Mouse (Mus musculus) layer of hippocampus, postnatal 25 days (tissue): ENCODE measurements around the gene Col25a1. TPM values are rescaled to one million over a fixed set of nuclear protein-coding genes. Genes with fewer than 3 reads are reported as not detected.

Experiments used
- DNase-seq, 2 experiments: peaks; one replicate each; pipeline ENCODE4 v3.0.0; 2022; ENCODE audit warnings: mixed read lengths in 2 of 2, low spot score in 1 of 2; ENCODE audit errors: extremely low spot score in 1 of 2
- total RNA-seq, 2 experiments: library from RNA; stranded (reverse); gene quantifications; 2 replicates each; pipeline ENCODE4 v1.2.3; 2021

Col25a1 gene
- total RNA-seq, 2 experiments from 2014 or later, result 68.4 to 70.2 TPM

DNA sequence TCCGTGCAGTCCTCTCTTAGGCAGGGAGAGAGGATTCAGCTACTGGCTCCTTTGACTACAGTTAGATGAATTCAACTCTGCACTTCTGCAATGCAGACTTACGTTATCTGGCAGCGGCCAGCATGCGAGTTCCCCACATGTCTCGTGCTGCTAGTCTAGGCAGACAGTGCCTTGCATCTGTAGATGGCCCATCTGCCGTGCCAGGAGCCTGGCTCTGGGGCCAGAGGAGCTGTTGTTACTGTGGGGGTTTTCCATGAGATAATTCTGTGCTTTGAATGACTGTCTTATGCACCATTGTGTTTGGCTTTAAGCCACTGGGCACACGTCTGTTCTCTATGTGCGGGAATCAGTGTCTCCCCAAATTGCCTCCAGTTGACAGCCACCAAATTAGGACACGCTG lies 173.5 kb downstream of the Col25a1 start:
- no peak for DNase-seq

DNA sequence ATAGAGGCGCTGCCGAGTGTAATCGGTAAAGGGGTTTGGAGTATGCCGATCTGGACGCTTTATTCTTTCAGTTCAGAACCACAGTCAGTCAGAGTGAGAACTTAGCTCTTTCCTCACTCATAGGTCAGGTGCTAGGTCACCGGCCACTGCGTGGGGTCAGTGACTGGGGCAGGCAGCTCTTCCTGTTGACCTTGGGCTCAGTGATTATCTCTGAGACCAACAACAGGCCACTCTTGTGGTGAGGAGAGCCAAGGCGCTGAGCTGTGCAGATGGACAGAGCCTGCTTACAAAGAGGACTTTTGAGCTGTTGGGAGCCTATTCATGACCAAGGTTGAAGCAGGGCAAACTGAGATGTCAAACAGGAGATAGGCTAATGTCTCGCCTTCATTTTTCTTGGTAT lies 174.4 kb downstream of the Col25a1 start:
- DNase-seq, result no peak

DNA sequence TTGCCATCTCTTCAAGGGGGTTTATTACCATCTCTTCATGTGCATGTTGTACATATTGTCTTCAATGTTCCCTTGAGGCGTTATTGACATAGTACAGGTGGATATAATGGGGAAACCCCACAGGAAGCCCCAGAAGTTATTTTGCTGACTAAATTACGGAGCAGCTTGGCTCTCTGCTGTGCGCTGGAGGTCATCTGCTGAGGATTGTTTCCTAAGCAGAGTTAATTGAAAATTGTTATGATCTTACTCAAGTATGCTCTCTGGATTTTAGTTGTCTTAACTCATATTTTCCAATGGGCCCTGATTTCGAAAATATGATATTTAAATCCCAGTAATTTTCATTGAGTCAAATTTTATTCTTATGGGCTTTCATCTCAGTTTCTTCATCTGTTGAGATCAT lies 178.0 kb downstream of the Col25a1 start:
- DNase-seq, result no peak

DNA sequence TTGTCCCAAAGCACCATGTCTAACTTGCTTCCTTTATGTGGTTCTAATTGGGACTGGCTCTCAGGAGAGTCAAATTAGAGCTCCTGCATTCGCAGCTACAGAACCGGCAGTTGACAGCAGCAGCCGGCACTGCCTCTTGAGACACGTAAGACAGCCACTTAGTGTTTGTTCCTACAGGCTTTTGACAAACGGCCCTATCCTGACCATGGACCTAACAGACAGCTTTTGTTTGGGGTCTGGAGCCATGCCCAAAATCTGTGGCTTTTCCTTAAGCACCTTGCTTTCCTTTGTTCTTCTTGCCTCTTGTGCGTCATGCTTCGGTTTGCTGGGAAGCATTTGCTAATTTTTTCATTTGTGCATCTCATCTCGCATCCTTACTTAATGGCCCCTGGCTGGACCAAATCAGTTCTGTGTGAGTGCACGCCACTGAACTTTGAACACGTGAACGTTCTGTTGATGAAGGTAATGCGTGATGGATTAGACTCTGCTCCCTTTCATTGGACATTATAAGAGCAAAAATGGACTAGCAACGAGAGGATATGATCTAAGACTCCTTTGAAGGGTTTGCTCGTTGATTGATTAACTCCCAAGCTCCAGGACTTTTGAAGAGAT lies 179.5 kb downstream of the Col25a1 start:
- no peak for DNase-seq

DNA sequence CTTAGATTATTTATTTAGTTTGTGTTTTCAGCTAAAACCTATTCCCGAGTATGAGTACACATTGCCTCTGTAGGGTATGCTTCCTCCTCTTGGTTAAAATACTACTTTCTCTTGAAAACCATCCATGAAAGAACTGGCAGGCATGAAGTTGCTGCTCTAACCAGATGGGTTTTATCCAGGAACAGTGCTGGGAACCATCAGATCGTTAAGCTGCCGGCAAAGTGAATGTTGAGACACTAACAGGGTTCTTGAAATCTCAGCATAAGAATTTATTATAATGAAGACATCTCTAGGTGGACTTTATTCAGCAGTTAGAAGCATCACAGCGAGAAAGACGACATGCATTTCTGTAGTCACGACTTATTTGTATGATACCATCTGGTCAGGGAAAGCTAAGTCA lies 181.9 kb downstream of the Col25a1 start:
- no peak for DNase-seq

DNA sequence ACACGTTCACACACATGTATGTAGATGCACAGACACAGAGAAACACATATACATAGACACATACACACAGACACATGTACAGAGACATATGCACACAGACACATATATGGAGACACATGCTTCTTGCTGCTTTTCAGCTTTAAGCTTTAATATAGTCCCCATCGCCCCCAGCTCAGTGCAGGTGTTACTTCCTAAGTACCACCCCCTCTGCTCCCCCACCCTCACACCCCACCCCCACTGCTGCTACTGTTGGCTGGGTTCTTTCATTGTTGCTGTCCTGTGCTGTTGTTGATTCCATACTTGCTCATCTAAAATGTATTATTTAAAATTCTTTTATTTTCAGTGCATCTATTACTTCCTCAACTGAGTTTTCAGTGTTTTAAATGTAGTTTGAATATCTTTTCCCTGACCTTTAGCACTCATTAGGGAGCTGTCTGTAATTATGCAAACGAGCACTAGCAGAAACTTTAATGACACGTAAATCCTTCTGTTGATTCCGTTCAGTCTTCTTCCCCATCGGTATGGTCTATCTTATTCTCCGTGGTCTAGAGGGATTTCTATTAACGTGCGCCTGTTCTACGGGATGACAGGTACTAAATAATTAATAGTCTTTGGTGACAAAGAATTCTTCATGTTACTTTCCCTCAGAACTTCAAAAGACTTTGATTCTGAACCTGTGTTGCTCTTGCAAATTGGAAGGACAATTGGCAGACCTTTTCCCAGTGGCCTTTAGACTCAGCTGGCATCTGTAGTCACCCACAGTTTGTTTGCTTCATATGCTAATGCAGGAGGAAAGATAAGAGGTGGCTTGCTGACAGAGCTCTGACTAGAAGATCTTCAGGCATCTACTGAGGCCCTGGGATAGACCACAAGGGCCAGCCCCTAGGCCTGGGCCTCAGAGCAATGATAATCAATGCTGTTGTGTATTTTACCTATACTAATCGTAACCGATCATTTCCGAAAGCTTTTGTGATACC lies 196.0 kb downstream of the Col25a1 start:
- no peak for DNase-seq

DNA sequence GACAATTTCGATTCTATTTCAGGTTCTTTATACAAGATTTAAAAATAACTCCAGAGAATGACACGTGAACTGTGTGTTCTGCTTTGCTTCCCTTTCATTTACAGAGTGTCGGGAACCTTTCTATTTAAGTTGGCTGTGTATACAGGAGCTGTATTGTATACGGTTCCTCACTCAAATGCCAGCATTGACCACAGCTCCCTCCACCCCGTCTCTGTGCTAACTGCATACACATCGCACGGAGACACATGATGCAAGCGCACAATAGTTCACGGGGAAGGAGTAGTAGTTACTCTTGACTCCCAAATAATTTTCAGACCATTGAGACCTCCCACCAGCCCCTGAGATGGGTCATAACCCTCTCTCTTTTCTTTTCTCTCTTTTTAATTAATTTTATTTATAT lies 197.6 kb downstream of the Col25a1 start:
- no peak for DNase-seq

DNA sequence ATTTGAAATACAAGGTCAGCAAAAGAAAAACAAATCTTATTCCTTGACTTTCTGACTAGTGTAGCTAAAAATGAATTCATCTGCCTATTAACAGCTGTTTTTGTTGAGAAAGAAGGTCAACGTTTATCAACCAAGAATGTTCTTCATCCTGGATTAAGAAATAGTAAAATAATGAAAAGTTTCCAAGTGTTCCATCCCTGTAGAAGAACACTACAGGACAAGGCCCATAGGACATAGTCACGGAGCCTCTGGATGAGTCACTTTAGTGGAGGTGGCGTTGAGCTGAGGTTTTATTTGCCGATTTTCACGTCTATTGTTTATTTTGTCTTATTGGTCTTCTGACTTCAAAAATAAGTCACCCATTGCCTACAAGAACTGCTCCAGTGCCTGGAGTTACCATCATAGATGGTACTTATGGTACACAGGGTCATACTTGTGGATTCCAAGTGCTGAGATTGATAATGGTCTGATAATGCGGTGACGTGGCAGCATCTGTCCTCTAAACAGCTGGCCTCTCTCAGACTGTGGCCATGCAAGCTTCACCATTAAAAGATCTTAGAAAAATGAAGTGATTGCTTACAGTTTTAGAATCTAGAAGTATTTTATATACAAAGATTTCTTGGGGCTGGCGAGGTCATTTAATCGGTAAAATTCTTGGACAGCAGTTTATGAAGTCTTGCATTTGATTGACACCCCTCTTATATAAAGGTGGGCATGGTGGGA lies 198.7 kb downstream of the Col25a1 start:
- no peak for DNase-seq

DNA sequence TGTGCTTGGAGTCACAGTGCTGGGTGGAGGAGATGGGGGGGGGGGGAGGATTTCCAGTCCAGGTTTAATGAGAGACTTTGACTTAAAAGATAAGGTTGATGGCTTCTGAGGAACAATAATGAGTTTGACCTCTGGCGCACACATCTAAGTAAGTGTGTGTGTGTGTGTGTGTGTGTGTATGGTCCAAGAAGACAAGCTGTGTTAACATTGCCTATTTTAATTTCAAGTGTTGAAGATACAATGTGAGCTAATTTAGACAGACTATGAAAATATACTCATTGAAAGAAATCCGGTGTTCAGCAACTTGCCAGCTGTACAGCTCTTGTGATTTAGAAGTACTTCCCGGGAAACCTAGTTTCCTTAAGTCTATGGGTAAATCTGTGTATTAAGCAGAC lies 199.3 kb downstream of the Col25a1 start:
- DNase-seq, result no peak

DNA sequence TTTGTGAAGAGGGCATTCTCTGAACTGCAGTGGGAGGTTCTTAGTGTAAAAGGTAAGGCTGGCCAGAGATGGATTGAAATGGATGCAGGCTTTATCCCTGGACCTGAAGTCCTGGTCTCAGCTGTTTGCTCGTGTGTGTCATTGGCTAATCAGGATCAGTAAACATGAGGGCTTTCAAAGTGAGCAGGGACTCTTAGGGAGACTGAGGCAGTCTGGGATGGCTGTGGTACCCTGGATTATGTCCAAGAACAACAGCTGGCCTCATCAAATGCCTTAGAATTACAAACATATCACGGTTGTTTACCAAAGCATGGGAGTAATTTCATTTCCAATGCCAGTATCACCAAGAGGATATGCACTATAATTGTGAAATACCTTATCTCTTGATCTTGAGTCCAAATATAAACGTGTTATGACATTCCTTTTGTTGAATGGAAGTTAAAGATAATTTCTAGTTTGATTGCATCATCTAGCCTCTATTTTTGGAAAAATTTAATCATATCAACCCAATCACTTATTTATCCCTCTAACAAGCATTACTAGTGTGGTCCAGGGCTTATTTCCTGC lies 201.1 kb downstream of the Col25a1 start:
- no peak for DNase-seq

DNA sequence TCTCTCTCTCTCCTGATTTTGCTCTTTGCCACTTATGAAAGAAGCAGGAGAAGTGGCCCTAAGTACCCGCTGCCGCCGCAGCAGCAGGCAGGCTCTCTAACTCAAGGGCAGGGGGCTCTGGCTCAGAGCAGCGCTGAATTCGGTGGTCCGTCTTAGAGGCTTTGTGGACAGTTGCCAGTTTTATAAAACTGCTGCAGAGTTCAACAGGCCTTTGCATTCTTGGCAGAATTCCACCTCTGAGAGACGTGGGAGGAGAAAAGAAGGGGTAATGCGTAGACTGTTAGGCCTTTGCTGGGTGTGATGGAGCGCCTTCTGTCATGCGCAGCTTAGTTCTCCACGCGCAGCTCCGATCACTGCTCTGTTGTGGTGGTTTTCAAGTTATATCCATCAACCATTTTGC lies 206.6 kb downstream of the Col25a1 start:
- no peak for DNase-seq

DNA sequence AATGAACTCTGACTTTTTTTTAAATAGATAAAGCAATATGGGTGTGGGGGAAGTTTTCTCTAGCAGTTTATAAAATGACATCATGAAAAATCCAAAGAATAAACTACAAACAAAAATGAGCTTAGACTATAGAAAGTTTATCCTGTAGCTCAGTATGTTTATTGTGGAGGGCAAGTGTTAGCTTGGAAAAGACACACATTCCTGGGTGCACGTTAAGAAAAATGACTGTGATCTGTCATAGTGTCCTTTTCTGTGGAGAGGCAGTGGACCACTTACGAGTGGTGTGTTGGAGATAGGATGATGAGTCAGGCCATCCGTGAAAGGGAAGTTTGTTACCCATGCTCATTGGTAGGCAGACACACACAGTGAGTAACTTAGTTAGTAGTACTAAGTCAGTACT lies 207.1 kb downstream of the Col25a1 start:
- DNase-seq, result no peak

DNA sequence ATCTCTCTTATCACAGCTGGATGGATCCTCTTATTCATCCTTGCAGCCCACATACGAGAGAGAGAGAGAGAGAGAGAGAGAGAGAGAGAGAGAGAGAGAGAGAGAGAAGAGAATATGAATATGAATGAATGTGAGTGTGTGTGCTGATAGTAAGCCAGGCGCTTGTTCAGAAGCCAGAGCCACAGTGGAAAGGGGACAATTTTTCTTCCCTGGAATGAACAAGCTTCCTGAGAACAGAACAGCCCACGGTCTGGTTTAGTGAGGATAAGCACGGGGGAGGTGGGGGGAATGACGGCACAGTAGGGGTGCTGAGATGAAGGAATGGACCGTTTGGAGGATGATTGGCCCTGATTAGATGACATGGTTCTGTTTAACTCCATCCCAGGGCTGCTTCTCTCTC lies 218.9 kb downstream of the Col25a1 start:
- DNase-seq, result no peak

DNA sequence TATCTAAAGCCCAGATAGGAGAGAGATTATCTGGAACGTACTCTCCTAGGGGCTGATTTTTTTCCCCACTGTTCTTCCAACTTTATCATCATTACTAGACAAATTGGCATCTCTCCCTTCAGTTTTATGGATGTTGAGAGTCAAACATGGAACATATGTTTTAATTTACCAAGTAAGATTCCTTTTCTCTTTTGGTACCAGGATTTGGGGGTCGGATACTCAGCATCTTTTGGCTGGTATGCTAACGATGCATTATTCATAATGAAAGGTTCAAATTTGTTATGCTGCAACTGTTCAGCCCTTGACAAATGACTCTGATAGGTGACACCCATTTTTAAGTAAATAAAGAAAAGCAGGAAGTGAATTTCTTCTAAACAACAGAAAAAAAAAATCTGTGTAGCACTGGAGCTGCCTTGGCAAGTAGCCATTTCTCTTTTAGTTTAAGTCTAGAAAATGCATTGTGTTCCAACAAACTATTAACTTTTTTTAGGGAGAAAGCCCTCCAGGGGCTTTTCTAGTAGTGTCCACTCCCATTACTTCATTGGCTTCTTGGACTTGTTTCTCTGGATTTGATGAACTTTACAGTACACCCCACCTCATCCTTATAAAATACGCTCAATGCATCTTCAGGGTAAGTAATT lies 223.2 kb downstream of the Col25a1 start:
- no peak for DNase-seq

DNA sequence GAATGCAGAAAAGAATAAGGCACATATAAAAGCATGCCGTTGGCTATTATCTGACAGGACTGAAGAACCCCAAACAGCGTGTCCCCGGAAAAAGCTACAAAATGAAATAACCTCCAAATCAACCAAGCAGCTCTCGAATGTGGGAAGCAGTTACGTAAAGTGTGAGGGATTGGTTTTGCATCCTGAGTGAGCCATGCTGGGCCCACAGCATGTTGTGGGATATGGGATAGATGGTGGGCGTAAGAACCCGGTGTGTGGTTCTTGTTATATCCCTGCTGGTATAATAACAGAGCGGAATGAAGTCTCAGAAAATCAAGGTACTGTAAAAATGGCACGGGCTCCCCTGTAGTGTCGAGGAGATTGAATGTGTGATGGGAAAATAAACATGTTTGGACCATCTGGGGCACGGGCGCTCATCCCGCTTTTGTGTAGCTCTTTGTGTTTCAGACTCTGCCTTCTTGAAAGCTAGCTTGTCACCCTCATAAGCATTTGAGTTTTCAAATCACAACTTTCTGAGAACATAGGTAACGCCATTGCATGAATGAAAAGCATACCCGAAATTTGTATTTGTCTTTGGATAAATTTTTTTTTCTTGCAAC lies 225.4 kb downstream of the Col25a1 start:
- no peak for DNase-seq

DNA sequence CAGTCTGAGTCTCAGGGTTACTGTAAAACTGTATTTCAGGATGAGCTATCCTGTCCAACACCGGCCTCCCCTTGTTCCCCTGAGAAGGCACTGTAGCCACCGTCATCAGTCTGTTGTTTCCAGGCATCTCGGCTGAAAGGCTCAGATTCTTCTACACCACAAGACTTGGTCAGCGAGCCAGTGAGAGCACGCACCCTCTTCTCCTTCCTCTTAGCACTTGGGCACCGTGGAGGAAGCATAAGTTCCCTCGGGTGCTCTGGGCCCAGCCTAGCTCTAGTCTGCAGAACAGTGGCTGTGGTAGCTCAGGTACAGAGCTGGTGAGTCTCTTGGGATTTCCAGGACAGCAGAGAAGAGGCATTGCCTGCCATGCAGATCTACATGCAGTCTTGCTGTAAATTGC lies 229.5 kb downstream of the Col25a1 start:
- no peak for DNase-seq

DNA sequence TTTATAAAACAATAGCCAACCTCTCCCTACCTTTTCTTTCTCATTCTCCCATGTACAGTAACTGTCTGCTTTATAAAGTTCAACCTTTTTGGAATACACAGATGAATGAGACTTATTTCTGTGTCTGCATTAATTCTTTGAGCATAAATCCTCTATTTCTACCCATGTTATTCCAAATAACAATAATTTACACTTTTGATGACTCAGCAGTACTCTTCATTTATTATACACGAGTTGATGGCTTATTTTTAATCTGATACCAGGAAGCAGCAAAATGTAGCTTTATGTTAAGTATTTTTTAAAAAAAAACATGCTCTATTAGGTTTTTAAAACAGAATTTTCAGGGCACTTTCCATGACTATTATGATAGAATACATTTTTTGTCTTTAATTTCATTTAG lies 230.6 kb downstream of the Col25a1 start:
- no peak for DNase-seq

DNA sequence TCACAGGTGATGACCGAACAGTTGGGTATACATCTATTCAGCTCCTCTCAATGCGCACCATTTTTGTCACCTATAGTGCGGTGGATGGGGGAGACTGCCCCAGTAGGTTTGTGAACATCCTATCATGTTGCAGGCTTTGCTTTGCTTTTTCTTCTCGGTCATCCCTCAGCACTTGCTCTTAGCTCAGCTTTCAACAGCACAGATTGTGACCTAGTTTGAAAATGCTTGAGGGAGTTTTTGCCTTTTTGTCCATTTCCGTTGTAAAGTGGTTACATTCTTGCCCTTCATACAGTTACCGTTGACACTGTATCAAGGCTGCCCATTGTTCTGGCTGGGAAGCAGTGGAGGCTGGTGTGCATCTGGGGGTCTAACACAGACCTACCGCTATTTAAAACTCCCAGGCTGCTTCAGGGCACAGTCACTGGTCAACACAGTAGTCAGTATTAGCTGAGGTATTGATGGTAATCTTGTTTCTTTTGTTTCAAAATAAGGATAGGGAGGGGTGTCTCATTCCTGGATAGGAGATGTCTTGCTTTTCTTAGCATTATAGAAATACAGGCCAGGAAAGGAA lies 231.6 kb downstream of the Col25a1 start:
- no peak for DNase-seq

DNA sequence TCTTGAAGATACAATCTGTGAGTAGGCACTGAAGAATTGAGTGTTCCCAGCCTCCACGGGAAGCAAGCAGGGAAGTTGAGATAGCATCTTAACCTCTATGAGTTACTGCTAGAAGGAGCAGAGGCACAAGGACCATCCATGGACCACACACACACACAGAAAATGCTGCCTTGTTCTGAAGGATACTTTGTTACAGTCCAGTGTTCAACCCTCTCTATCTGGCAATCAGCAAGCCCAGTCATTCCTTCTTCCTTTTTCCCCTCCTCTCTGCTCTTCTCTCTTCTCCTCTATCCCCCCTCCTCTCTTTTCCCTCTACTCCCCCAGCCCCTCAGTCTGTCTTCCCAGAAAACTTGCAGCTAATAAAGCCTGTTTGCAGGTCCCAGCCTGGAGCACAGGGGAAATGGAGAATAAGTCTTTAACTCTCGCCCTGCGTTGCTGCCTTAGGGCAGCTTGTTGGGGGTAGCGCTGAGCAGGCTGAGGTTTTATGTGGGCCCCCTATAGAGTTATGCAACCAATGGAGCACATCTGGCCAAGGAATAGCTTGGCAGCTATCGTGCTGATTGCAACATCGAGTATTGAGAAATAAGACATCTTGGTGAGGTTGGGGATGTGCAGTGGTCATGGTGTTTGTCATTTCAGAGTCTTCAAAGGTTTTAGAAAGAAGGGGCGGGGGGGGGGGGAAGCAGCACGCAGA lies 235.8 kb downstream of the Col25a1 start:
- DNase-seq, result no peak
